Mouse (Mus musculus): ENCODE measurements around the gene Stk39. TPM values are rescaled to one million over a fixed set of nuclear protein-coding genes. Genes with fewer than 3 reads are reported as not detected.
A peak's percentile ranks its signal among the peaks of the same experiment; 100 is the strongest.

Stk39 gene
- polyA plus RNA-seq, 1 experiment from 2014 or later = 13.1 TPM

- DNase-seq (ENCODE audit: low spot score) = no peak
Measured at GRCm38 (mm10) chr2:68385654-68386312, 86.3 kb downstream of the Stk39 start.

GRCm38 (mm10) chr2:68383964-68384363, 88.1 kb downstream of the Stk39 start:
- no peak for DNase-seq (ENCODE audit: low spot score)

- DNase-seq (ENCODE audit: low spot score) = peak; percentile 81
Measured at GRCm38 (mm10) chr2:68382394-68383059, 89.5 kb downstream of the Stk39 start.

GRCm38 (mm10) chr2:68381881-68382280, 90.2 kb downstream of the Stk39 start:
- peak; percentile 34 for DNase-seq (ENCODE audit: low spot score)

- DNase-seq (ENCODE audit: low spot score) = peak; percentile 60
Measured at GRCm38 (mm10) chr2:68381205-68381604, 90.9 kb downstream of the Stk39 start.

GRCm38 (mm10) chr2:68379631-68380030, 92.4 kb downstream of the Stk39 start:
- no peak for DNase-seq (ENCODE audit: low spot score)

GRCm38 (mm10) chr2:68378319-68378718, 93.7 kb downstream of the Stk39 start:
- DNase-seq (ENCODE audit: low spot score) = no peak

- peak; percentile 30 for DNase-seq (ENCODE audit: low spot score)
Measured at GRCm38 (mm10) chr2:68377251-68377681, 94.8 kb downstream of the Stk39 start.

GRCm38 (mm10) chr2:68376660-68377059, 95.4 kb downstream of the Stk39 start:
- DNase-seq (ENCODE audit: low spot score) = no peak

GRCm38 (mm10) chr2:68374202-68374601, 97.9 kb downstream of the Stk39 start:
- no peak for DNase-seq (ENCODE audit: low spot score)

GRCm38 (mm10) chr2:68371912-68372311, 100.2 kb downstream of the Stk39 start:
- DNase-seq (ENCODE audit: low spot score) = no peak

- no peak for DNase-seq (ENCODE audit: low spot score)
Measured at GRCm38 (mm10) chr2:68370326-68370725, 101.7 kb downstream of the Stk39 start.

- no peak for DNase-seq (ENCODE audit: low spot score)
Measured at GRCm38 (mm10) chr2:68369080-68369479, 103.0 kb downstream of the Stk39 start.

GRCm38 (mm10) chr2:68367944-68368343, 104.1 kb downstream of the Stk39 start:
- DNase-seq (ENCODE audit: low spot score) = no peak

- DNase-seq (ENCODE audit: low spot score) = no peak
Measured at GRCm38 (mm10) chr2:68366897-68367193, 105.2 kb downstream of the Stk39 start.

- DNase-seq (ENCODE audit: low spot score) = peak; percentile 65
Measured at GRCm38 (mm10) chr2:68366091-68366896, 105.8 kb downstream of the Stk39 start.

GRCm38 (mm10) chr2:68365504-68365903, 106.6 kb downstream of the Stk39 start:
- no peak for DNase-seq (ENCODE audit: low spot score)

- DNase-seq (ENCODE audit: low spot score) = peak; percentile 83
Measured at GRCm38 (mm10) chr2:68364181-68364900, 107.7 kb downstream of the Stk39 start.

- no peak for DNase-seq (ENCODE audit: low spot score)
Measured at GRCm38 (mm10) chr2:68363159-68363558, 108.9 kb downstream of the Stk39 start.

- no peak for DNase-seq (ENCODE audit: low spot score)
Measured at GRCm38 (mm10) chr2:68361701-68362100, 110.4 kb downstream of the Stk39 start.

GRCm38 (mm10) chr2:68350621-68351020, 121.4 kb downstream of the Stk39 start:
- DNase-seq (ENCODE audit: low spot score) = peak; percentile 90
